Mouse (Mus musculus): ENCODE measurements around the gene Cbs. TPM values are rescaled to one million over a fixed set of nuclear protein-coding genes. Genes with fewer than 3 reads are reported as not detected.

Gene Cbs
- total and polyA plus RNA-seq, 3 experiments = 0.05 TPM; not detected in 2

- Histone ChIP-seq H3K4me1 (ENCODE audit: insufficient read depth, low read depth, low read length) (peaks cover 10% of the 10 kb centered on the region), H3K27me3 (ENCODE audit: insufficient read depth, low read length) (no peaks in the 10 kb centered on the region), H3K36me3 (replicated peaks) (peaks cover 85% of the 10 kb centered on the region), H3K9me3 (replicated peaks) (no peaks in the 10 kb centered on the region), H3K4me3 (ENCODE audit: low read depth, low read length) (no peak overlapping the region)
- no peak for ATAC-seq (ENCODE audit: extremely low read depth, insufficient number of reproducible peaks, low FRiP score, poor library complexity, severe bottlenecking)
- no peak for DNase-seq (ENCODE audit: low spot score)
- TF ChIP-seq GATA1 (IDR thresholded peaks at IDR 0.05; ENCODE audit: borderline replicate concordance, low read length) (no peak), CTCF (IDR thresholded peaks at IDR 0.05; ENCODE audit: low read depth, low read length) (no peak)
Measured at GRCm38 (mm10) chr17:31588115-31588514, 48.9 kb downstream of the Cbs start.

GRCm38 (mm10) chr17:31583781-31584180, 53.3 kb downstream of the Cbs start:
- no peak for ATAC-seq (ENCODE audit: extremely low read depth, insufficient number of reproducible peaks, low FRiP score, poor library complexity, severe bottlenecking)
- DNase-seq (ENCODE audit: low spot score) = no peak
- no peaks in the 10 kb centered on the region for H3K27me3 ChIP-seq (ENCODE audit: insufficient read depth, low read length)
- H3K9me3 ChIP-seq (replicated peaks) = no peaks in the 10 kb centered on the region
- H3K4me3 ChIP-seq (ENCODE audit: low read depth, low read length) = no peak overlapping the region
- TF ChIP-seq GATA1 (IDR thresholded peaks at IDR 0.05; ENCODE audit: borderline replicate concordance, low read length) = no peak
- TF ChIP-seq TAL1 (conservative IDR thresholded peaks at IDR 0.05; ENCODE audit: low read depth, low read length) = no peak
- TF ChIP-seq CTCF (IDR thresholded peaks at IDR 0.05; ENCODE audit: low read depth, low read length) = no peak
- no peak for TF ChIP-seq GATA2 (IDR thresholded peaks at IDR 0.05; ENCODE audit: borderline replicate concordance, low read depth, low read length)
- peaks cover 65% of the 10 kb centered on the region for H3K36me3 ChIP-seq (replicated peaks)
- peaks cover 15% of the 10 kb centered on the region for H3K4me1 ChIP-seq (ENCODE audit: insufficient read depth, low read depth, low read length)

GRCm38 (mm10) chr17:31583185-31583584, 53.9 kb downstream of the Cbs start:
- DNase-seq (ENCODE audit: low spot score) (no peak), ATAC-seq (ENCODE audit: extremely low read depth, insufficient number of reproducible peaks, low FRiP score, poor library complexity, severe bottlenecking) (no peak)
- TF ChIP-seq POLR2AphosphoS5 (IDR thresholded peaks at IDR 0.05; ENCODE audit: insufficient replicate concordance, low read depth, low read length) (no peak), TAL1 (conservative IDR thresholded peaks at IDR 0.05; ENCODE audit: low read depth, low read length) (no peak), CTCF (IDR thresholded peaks at IDR 0.05; ENCODE audit: low read depth, low read length) (no peak), GATA2 (IDR thresholded peaks at IDR 0.05; ENCODE audit: borderline replicate concordance, low read depth, low read length) (no peak), GATA1 (IDR thresholded peaks at IDR 0.05; ENCODE audit: borderline replicate concordance, low read length) (no peak)
- Histone ChIP-seq H3K36me3 (replicated peaks) (peaks cover 59% of the 10 kb centered on the region), H3K9me3 (replicated peaks) (no peaks in the 10 kb centered on the region), H3K4me3 (ENCODE audit: low read depth, low read length) (no peak overlapping the region), H3K27me3 (ENCODE audit: insufficient read depth, low read length) (no peaks in the 10 kb centered on the region), H3K4me1 (ENCODE audit: insufficient read depth, low read depth, low read length) (peaks cover 15% of the 10 kb centered on the region)

GRCm38 (mm10) chr17:31580344-31580743, 56.7 kb downstream of the Cbs start:
- TF ChIP-seq GATA1 (IDR thresholded peaks at IDR 0.05; ENCODE audit: borderline replicate concordance, low read length) = no peak
- TF ChIP-seq GATA2 (IDR thresholded peaks at IDR 0.05; ENCODE audit: borderline replicate concordance, low read depth, low read length) = no peak
- TF ChIP-seq TAL1 (conservative IDR thresholded peaks at IDR 0.05; ENCODE audit: low read depth, low read length) = no peak
- TF ChIP-seq POLR2AphosphoS5 (IDR thresholded peaks at IDR 0.05; ENCODE audit: insufficient replicate concordance, low read depth, low read length) = no peak
- no peak for TF ChIP-seq CTCF (IDR thresholded peaks at IDR 0.05; ENCODE audit: low read depth, low read length)
- ATAC-seq (ENCODE audit: extremely low read depth, insufficient number of reproducible peaks, low FRiP score, poor library complexity, severe bottlenecking) = no peak
- DNase-seq (ENCODE audit: low spot score) = no peak
- peaks cover 20% of the 10 kb centered on the region for H3K4me1 ChIP-seq (ENCODE audit: insufficient read depth, low read depth, low read length)
- no peaks in the 10 kb centered on the region for H3K27me3 ChIP-seq (ENCODE audit: insufficient read depth, low read length)
- H3K4me3 ChIP-seq (ENCODE audit: low read depth, low read length) = no peak overlapping the region
- no peaks in the 10 kb centered on the region for H3K9me3 ChIP-seq (replicated peaks)
- H3K36me3 ChIP-seq (replicated peaks) = peaks cover 53% of the 10 kb centered on the region

- H3K4me1 ChIP-seq (ENCODE audit: insufficient read depth, low read depth, low read length) = peaks cover 8% of the 10 kb centered on the region
- H3K36me3 ChIP-seq (replicated peaks) = peaks cover 22% of the 10 kb centered on the region
- TF ChIP-seq TAL1 (conservative IDR thresholded peaks at IDR 0.05; ENCODE audit: low read depth, low read length) (no peak), POLR2AphosphoS5 (IDR thresholded peaks at IDR 0.05; ENCODE audit: insufficient replicate concordance, low read depth, low read length) (no peak), CTCF (IDR thresholded peaks at IDR 0.05; ENCODE audit: low read depth, low read length) (no peak), GATA1 (IDR thresholded peaks at IDR 0.05; ENCODE audit: borderline replicate concordance, low read length) (no peak), GATA2 (IDR thresholded peaks at IDR 0.05; ENCODE audit: borderline replicate concordance, low read depth, low read length) (no peak)
- DNase-seq (ENCODE audit: low spot score) = no peak
- no peaks in the 10 kb centered on the region for H3K27me3 ChIP-seq (ENCODE audit: insufficient read depth, low read length)
- H3K4me3 ChIP-seq (ENCODE audit: low read depth, low read length) = no peak overlapping the region
- no peaks in the 10 kb centered on the region for H3K9me3 ChIP-seq (replicated peaks)
- no peak for ATAC-seq (ENCODE audit: extremely low read depth, insufficient number of reproducible peaks, low FRiP score, poor library complexity, severe bottlenecking)
Measured at GRCm38 (mm10) chr17:31576394-31577175, 60.5 kb downstream of the Cbs start.

GRCm38 (mm10) chr17:31574662-31575061, 62.4 kb downstream of the Cbs start:
- no peak overlapping the region for H3K4me3 ChIP-seq (ENCODE audit: low read depth, low read length)
- DNase-seq (ENCODE audit: low spot score) (no peak), ATAC-seq (ENCODE audit: extremely low read depth, insufficient number of reproducible peaks, low FRiP score, poor library complexity, severe bottlenecking) (no peak)
- H3K9me3 ChIP-seq (replicated peaks) = no peaks in the 10 kb centered on the region
- TF ChIP-seq GATA2 (IDR thresholded peaks at IDR 0.05; ENCODE audit: borderline replicate concordance, low read depth, low read length) = no peak
- no peak for TF ChIP-seq GATA1 (IDR thresholded peaks at IDR 0.05; ENCODE audit: borderline replicate concordance, low read length)
- TF ChIP-seq POLR2AphosphoS5 (IDR thresholded peaks at IDR 0.05; ENCODE audit: insufficient replicate concordance, low read depth, low read length) = no peak
- no peak for TF ChIP-seq CTCF (IDR thresholded peaks at IDR 0.05; ENCODE audit: low read depth, low read length)
- TF ChIP-seq TAL1 (conservative IDR thresholded peaks at IDR 0.05; ENCODE audit: low read depth, low read length) = no peak
- H3K36me3 ChIP-seq (replicated peaks) = peaks cover 28% of the 10 kb centered on the region
- H3K4me1 ChIP-seq (ENCODE audit: insufficient read depth, low read depth, low read length) = peaks cover 13% of the 10 kb centered on the region
- H3K27me3 ChIP-seq (ENCODE audit: insufficient read depth, low read length) = no peaks in the 10 kb centered on the region
